9 mouse cellular contexts compared by ENCODE assay signal in the genomic region with DNA sequence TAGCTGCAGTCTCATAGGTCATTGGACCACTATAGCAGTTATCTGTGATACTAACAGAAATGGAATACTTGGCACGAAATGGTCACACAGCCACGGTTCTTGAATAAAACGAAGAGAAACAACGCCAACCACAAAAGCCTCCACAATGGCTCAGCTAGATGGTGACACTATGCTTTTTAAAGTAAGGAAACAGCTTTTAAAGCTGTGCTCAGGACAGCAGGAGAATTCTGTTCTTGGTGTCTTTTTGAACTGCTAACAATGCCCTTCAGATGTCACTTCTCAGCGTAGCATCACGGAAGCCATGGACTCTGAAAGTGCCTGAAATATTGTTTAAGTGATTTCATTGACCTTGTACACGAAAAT.
DNase-seq lines count a peak whose midpoint lies in the region; ATAC-seq and TF ChIP-seq lines count a peak whose summit lies in the region.
"Had no signal": no experiment of that assay in that cellular context is flagged by ENCODE, and none has a peak within 500 bp of the region (broad histone marks: within the 10 kb centered on the region; RNA-seq: fewer than 3 reads in every experiment).

No protein-coding gene starts in this region.

- peaks cover 4% of the 10 kb centered on the region for H3K4me1 ChIP-seq in limb, embryonic 12.5 days (replicated peaks)
- peaks cover 6% of the 10 kb centered on the region for H3K4me1 ChIP-seq in limb, embryonic 10.5 days
- no peaks in the 10 kb centered on the region for H3K4me1 ChIP-seq in forebrain, postnatal 0 days (ENCODE audit: insufficient read depth)
- H3K4me1 ChIP-seq in midbrain, embryonic 12.5 days, result peaks cover 12% of the 10 kb centered on the region

- H3K9me3 ChIP-seq in limb, embryonic 12.5 days, result no peaks in the 10 kb centered on the region
- no peaks in the 10 kb centered on the region for H3K9me3 ChIP-seq in limb, embryonic 10.5 days (replicated peaks)
- no peaks in the 10 kb centered on the region for H3K9me3 ChIP-seq in forebrain, postnatal 0 days (ENCODE audit: low read length)
- 0 out of 2 replicates have a peak, but pooled peaks cover 2% of the 10 kb centered on the region for H3K9me3 ChIP-seq in midbrain, embryonic 12.5 days
- H3K9me3 ChIP-seq: embryonic facial prominence, embryonic 13.5 days had no signal

- no peak for DNase-seq in limb, embryonic 10.5 days (ENCODE audit: low spot score)
- DNase-seq in forebrain, postnatal 0 days, result no peak
- DNase-seq in gastrocnemius, postnatal 14 days, result no peak
- DNase-seq in thymus, postnatal 0 days (ENCODE audit: low spot score), result no peak
- DNase-seq: kidney, postnatal 14 days had no signal

- H3K27me3 ChIP-seq in limb, embryonic 12.5 days, result peaks cover 11% of the 10 kb centered on the region
- H3K27me3 ChIP-seq in limb, embryonic 10.5 days (ENCODE audit: low read depth, poor library complexity, severe bottlenecking), result peaks cover 15% of the 10 kb centered on the region
- no peaks in the 10 kb centered on the region for H3K27me3 ChIP-seq in forebrain, postnatal 0 days (ENCODE audit: insufficient read depth, low read length)
- H3K27me3 ChIP-seq in midbrain, embryonic 12.5 days, result peaks cover 13% of the 10 kb centered on the region

- peak overlapping the region; percentile 35; the same call in 1 of the 2 replicates for H3K4me2 ChIP-seq in limb, embryonic 12.5 days
- H3K4me2 ChIP-seq in forebrain, postnatal 0 days (ENCODE audit: low read depth), result peak overlapping the region; percentile 41
- peak overlapping the region; percentile 51 for H3K4me2 ChIP-seq in midbrain, embryonic 12.5 days (replicated peaks)

- H3K27ac ChIP-seq in limb, embryonic 12.5 days, result no peak overlapping the region
- no peak overlapping the region for H3K27ac ChIP-seq in limb, embryonic 10.5 days
- peak overlapping the region; percentile 64 for H3K27ac ChIP-seq in forebrain, postnatal 0 days (ENCODE audit: low read depth, low read length)
- H3K27ac ChIP-seq in midbrain, embryonic 12.5 days (replicated peaks), result 0 out of 2 replicates have a peak overlapping the region, but pooled peaks have one; percentile 25
- H3K27ac ChIP-seq: embryonic facial prominence, embryonic 13.5 days had no signal

- ATAC-seq in limb, embryonic 12.5 days (ENCODE audit: insufficient number of reproducible peaks, insufficient read depth, low FRiP score, low TSS enrichment, low read depth), result no peak
- ATAC-seq in forebrain, postnatal 0 days, result peak; percentile 50
- ATAC-seq in midbrain, embryonic 12.5 days (ENCODE audit: low FRiP score, low read depth), result no peak
- ATAC-seq in CD4-positive, CD25-positive, alpha-beta regulatory T cell, adult 4 months, result no peak

- WGBS in limb, embryonic 12.5 days, result 68% methylated on average over 7 of the region's 7 CpGs
- 67% methylated on average over 7 of the region's 7 CpGs for WGBS in limb, embryonic 10.5 days
- 14% methylated on average over 7 of the region's 7 CpGs for WGBS in forebrain, postnatal 0 days
- 25% methylated on average over 7 of the region's 7 CpGs for WGBS in midbrain, embryonic 12.5 days

- H3K36me3 ChIP-seq in limb, embryonic 12.5 days, result no peaks in the 10 kb centered on the region
- no peaks in the 10 kb centered on the region for H3K36me3 ChIP-seq in limb, embryonic 10.5 days
- H3K36me3 ChIP-seq in forebrain, postnatal 0 days (ENCODE audit: insufficient read depth), result no peaks in the 10 kb centered on the region
- H3K36me3 ChIP-seq in midbrain, embryonic 12.5 days, result no peaks in the 10 kb centered on the region
- H3K36me3 ChIP-seq: embryonic facial prominence, embryonic 13.5 days had no signal

- no peak for TF ChIP-seq CTCF in forebrain, postnatal 0 days (IDR thresholded peaks at IDR 0.05; ENCODE audit: low read depth)

- no peak overlapping the region for H3K4me3 ChIP-seq in limb, embryonic 12.5 days (replicated peaks)
- no peak overlapping the region for H3K4me3 ChIP-seq in limb, embryonic 10.5 days
- H3K4me3 ChIP-seq in forebrain, postnatal 0 days (ENCODE audit: low read depth, low read length), result no peak overlapping the region
- peak overlapping the region; percentile 18 for H3K4me3 ChIP-seq in midbrain, embryonic 12.5 days
- H3K4me3 ChIP-seq: embryonic facial prominence, embryonic 13.5 days had no signal

- intact Hi-C loops in gastrocnemius, postnatal 14 days (cut with DNase I; ENCODE audit: low total_unique reads), result no loop called here

- no peak overlapping the region for H3K9ac ChIP-seq in limb, embryonic 12.5 days (replicated peaks)
- H3K9ac ChIP-seq in forebrain, postnatal 0 days, result 0 out of 2 replicates have a peak overlapping the region, but pooled peaks have one; percentile 22
- H3K9ac ChIP-seq in midbrain, embryonic 12.5 days (replicated peaks), result no peak overlapping the region
- H3K9ac ChIP-seq: embryonic facial prominence, embryonic 13.5 days had no signal

Comparison
In these comparisons a context has a peak if more than half of its experiments do, and no peak if none do; other contexts are left out.
1. H3K27ac ChIP-seq: peak in forebrain, postnatal 0 days (single experiment) and midbrain, embryonic 12.5 days (single experiment); none in limb, embryonic 12.5 days (single experiment) and limb, embryonic 10.5 days (single experiment).
2. Peak in every context shown above with its lines, with median percentiles within 50 percentile points of each other: H3K4me2 ChIP-seq.